Mouse (Mus musculus) urinary bladder, postnatal 10 days (tissue): ENCODE measurements around the gene Abca1.

Experiments
- DNase-seq: peaks from one replicate; pipeline ENCODE4 v3.0.0; 2022; ENCODE audit warnings: low spot score

Gene Abca1

DNA sequence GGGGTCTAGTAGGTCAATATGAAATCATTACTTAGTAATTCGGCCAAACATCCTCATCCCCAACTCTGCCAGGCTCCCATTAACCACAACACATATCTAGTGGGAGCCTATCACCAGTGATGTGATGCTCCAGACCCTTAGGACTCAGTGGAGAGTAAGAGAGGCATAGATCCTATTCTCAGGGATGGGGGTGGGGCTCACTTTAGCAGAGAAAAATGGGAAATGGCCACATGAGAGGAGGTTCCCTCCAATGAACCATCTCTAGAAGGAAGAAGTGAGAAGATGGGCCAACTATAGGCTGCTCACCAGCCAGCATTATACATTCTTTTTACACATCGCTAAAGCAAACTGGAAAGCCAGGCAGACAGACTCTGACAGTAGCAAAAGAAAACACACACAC is 10.9 kb downstream of the Abca1 start:
- DNase-seq = no peak

DNA sequence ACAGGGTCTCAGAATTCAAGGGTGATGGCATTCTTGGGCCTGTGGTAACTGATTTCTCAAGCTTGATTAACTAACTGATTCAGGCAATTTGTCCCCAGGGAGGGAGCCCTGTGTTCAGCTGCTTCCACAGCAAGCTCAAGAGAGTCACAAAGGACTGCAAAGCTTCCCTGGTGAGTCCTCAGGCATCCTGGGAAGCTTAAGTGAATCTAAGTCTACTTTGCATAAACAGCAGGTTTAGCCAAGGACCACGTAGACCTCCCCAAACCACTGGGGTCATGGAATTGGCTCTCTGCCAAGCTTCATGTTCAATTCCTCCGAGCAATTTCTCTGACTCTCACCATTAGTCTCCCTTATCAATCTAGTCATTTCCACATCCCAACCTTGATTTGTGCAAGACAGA is 12.2 kb downstream of the Abca1 start:
- no peak for DNase-seq

DNA sequence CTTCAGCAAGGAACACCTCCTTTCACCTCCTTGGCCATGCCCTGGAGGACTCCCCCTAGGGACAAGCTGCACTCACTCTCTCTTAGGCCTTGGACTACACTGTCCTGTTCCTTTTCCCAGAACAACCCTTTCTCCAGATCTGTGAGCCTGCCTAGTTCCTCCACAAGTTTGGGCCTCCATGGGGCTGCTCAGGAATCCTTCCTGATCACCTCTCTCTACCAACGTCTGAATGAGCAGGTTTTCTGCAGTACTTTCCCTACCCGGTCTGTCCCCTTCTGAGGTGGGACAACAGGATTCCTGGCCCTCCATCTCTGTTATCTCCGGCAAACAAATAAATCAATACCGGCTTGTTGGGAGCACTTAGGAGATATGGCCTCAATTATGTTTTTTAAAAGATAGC is 12.6 kb downstream of the Abca1 start:
- DNase-seq = no peak

DNA sequence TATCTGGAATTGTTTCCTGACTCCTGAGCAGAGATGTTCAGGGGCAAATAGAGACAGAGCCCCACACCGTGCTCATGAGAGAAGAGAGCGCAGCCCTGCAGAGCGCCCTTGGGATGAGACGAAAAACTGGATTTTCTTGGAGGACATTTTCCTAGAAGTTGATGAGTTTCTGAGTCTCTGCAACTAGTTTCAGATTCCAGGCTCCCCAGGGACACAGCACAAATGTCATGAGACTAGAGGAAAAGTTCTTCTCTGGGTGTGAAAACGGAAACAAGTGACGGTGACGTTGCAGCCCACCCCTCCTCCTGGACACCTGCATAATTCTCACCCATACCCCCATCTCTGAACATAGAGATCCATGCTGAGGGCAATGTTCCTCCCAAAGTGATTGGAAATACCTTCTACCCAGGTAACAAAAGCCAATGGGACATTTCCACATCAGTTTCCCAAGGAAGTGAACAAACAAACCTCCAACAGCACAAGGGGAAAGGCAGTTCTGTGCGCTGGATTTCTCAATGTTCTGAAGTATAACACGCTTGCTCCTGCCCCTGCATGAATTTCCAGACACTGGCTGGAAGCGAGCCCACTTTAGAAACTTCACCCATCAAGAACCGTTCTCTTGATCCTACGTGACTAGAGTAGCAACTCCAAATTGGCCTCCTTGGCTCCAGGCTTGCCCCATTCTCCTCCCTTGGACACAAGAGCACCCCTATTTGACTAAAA is 13.3 kb downstream of the Abca1 start:
- DNase-seq = no peak

DNA sequence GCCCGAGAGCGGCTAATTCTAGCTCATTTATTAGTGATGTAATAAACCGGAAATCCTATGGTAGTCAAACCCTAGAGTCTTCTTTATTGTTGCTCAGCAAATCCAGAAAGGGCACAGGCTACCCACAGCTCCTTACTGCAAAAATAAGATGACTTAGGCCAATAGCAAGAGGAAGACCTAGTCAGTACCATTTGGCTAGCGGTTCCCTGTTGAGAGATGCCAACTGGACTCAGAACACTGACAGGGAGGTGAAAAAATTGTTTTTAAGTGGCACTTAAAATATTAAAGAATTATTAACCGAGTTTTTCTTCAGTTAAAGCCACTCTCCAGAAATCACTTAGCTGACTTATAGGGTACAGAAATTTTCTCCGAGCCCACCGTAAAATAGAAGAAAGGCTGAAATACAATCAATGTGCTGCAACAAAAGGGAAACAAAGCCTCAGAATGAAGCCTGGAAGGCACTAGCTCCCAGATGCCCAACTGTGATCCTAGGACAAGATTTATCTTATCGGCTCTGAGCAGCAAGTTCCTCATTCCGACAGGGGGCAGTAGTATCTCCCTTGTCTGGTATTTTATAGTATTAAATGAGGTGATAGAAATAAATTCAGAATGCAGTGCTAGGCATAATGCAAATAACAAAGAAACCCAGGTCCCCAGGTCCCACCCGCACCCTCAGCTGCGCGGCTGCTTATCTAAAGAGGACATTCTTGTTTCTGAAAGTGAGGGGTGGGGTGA is 14.1 kb downstream of the Abca1 start:
- no peak for DNase-seq

DNA sequence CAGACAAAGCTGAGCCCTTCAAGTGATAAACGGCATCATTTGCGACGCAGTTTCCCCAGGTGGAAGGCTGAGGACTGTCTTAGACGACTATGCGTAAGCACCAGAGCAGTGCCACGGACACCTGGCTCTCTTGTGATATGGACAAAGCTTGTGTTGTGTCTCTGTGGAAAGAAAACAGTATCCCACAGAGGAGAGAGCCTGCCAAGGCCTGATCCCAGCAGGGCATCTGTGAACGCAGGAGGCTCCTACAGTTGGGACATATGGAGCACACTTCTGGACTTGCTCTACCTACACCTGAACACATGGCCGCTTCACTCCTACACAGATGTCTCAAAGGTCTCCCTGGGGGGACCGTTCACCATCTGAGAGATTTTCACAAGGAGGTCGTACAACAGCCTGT is 15.1 kb downstream of the Abca1 start:
- no peak for DNase-seq

DNA sequence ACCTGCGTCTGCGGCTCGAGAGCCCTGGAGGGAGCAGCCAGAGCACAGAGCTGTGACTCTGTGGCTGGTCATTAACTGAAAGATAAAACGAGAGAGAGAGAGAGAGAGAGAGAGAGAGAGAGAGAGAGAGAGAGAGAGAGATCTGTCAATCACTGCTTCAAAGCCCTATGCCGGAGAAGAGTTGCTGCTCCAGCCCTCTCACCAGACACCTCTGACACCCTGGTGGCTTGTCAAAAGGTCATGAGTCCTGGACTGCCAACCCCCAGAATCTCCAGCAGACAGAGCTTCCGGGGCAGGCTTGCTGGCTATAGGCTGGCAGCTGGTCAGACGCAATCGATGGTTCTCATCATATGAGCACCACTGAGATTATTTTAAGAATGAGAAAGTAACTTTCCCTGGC is 15.7 kb downstream of the Abca1 start:
- DNase-seq = no peak

DNA sequence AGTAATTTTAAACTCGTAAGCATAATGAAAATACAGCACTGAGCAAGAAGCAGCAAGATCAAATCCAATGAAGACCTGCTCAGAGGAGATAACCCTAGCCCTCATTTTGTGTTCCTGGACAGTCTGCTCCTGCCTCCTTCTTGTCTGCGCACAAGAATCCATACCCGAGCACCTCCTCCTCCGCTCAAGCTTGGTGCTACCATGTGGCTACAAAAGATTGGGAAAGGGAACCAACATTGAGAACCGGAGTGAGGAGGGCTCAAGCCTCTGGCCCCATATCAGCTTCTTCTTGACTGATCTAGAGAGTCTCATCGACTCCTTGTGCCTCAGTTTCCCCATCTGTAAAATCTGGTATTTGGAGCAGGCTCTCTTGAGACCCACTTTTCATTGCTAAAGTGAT is 19.0 kb downstream of the Abca1 start:
- no peak for DNase-seq

DNA sequence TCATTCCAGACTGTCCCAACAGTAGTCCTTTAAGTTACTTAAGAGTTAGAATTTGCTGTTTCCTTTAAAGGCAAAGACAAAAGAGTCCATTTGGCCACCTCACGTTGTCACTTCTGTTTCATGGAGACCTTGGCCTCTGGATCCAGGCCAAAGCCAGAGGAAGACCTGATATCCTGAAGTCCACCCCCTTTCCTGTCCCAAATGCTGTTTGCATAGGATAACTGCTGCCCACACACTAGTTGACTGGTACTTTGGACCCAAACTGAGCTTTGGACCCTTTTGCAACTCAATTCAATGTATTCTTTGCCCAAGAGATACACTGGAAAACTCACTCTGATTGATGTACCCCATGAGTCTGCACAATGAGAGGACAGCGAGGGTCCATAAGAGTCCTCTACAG is 20.2 kb downstream of the Abca1 start:
- DNase-seq = no peak

DNA sequence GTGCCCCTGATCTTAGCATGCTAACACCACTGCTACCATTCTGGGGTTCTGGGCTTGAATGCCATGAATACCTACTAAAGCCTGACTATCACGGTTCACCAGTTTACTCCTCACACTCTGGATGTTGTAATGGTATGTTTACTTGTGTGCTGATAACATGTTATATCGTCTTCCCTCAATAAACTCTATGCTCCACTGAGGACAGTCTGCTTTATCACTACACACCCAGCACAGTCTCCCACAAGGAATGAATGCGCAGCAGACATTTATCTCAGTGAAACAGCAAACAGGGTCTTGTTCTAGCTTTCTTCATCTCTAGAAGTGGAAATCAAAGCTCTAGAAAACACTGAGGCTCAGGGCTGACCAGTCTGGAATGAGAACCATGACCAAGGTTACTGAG is 20.7 kb downstream of the Abca1 start:
- DNase-seq = no peak

DNA sequence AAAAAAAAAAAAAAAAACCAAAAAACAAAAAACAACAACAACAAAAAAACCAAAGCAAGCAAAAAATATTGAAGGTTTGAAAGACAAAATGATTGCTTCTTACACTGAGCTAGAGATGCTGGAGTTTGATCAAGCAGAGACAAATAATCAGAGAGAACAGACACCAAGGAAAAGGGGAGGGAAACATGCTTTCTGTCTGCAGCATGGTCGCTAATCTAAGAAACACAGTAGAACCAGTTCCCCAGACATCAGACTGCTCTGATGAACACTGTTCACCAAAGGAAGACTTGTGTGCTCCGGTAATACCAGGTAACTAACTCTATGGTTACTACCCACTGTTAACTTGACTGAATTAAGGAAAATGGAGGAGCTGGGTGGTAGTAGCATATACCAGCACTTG is 22.6 kb downstream of the Abca1 start:
- DNase-seq = no peak

DNA sequence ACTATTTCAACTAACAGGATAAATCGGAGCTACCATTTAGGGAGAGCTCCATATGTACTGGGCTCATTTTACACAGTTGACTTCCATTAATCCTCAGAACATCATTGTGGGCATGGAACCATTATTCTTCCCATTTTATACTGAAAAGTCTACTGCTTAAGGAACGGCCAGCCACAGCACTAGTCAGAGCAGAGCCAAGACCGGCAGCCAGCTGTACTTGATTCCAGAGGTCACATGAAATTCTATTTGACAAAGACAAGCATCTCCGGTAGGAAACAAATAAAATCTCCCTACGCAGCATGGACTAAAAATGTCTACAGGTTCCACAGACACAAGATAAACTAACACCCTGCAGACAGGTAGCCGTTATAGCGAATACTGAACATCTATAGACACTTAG is 24.9 kb downstream of the Abca1 start:
- no peak for DNase-seq

DNA sequence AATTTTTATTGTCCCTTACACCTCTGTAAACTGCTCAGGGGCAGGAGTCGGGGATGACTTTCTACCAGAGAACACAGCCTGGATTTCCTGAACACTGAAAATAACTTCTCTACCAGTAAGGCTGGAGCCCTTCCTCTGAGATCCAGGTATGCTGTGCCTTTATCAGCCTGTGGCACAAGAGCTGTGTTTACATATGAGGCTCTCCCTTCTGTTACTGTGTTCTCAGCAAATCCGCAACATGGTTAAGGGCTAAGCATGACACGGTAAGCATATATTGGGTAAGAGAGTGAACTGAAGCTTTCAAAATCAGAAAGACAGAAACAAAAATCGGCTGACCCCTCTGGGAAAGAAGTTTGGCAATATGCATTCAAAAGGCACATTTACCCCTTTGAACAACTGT is 25.7 kb downstream of the Abca1 start:
- DNase-seq = no peak

DNA sequence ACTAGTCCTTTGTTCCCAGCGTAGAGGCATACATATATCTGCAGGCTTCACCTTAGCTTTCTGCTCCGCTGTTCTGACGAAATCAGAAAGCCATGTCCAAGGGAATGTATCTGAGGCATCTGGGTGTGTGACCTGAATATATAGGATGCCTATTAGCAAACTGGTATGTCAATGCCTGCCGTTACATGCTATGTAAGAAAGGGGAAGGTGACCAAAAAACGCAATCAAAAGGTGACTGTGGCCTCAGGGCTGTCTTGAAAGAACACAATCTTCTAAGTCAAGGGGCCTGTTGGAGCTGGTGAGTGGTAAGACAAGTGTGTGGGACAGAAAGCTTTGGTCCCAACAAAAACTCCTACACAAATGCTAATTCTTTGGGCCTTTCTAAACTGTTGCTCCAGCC is 28.2 kb downstream of the Abca1 start:
- no peak for DNase-seq

DNA sequence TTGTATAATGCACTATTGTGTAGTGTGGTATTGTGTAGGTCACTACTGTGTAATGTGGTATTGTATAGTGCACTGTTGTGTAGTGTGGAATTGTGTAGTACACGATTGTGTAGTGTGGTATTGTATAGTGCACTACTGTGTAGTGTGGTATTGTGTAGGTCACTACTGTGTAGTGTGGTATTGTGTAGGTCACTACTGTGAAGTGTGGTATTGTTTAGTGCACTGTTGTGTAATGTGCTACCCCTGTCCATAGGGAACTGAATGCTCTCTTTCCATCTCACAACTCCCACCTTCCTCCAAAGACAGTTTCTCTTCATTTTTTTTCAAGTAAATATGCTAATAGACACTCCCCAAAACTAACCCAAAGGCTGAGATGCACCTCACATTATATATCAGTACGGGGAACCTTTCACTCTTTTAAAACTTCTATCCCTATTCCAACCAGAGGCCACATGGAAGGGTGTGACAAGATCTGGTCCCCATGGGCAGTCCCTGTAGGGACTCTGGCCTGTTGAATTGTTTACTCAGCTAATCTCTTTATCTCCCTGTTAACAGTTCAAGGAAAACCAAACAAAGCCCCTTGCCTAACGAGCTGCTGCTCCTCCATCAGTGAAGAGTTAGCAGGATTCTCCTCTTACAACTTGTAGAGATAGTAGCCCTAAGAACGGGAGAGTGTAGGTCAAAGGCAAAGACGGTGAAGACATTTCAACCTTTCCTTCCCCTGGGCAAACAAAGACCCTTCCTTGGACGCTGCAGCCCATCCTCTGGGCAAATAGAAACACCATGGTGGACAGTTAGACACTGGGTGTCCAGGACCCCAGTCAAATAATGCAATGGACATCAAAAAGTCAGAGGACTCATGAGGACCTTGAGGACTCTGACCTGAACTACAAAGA is 28.8 kb downstream of the Abca1 start:
- DNase-seq = no peak

DNA sequence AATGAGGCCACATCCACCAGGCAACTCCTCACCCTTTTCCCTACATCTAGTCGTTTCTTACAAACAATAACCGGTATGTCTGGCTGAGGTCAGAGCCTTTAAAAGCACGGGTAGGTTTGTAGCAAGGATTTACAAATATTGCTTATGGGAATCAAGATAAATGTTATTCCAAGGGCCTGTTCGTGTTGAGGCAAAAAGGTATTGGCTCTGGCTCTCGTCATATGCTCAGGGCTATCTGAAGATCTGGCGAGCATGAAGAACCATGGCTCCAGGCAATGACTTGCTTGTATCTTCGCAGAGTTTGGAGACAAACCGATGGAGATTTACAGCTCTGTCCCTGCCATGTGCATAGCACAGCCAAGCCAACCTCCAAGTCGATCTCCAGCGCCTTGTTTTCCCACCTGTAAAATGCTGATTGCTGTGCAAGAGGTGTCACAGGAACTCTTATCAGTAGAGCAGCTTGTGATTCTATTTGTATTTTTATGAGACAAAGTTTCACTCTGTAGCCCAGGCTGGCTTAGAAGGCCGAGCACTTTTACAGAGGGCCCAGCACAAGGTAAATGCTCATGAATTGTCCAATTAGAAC is 29.9 kb downstream of the Abca1 start:
- no peak for DNase-seq

DNA sequence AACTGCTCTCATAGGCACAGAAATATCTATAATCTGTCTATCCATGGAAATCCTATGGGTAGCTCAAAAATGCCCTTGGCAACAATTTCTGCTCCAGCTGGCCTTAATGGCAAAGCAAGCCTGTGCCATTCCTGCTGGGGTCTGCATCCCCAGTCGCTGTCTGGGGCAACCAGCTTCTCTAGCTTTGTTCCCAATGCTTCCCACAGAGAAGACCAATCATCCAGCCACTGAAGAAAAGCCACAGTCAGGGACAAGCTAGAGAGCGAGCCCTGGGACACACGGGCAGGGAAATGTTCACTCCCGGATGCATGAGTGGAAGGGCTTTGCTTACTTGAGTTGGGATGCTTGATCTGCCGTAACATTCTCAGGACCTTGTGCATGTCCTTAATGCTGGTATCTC is 32.4 kb downstream of the Abca1 start:
- no peak for DNase-seq

DNA sequence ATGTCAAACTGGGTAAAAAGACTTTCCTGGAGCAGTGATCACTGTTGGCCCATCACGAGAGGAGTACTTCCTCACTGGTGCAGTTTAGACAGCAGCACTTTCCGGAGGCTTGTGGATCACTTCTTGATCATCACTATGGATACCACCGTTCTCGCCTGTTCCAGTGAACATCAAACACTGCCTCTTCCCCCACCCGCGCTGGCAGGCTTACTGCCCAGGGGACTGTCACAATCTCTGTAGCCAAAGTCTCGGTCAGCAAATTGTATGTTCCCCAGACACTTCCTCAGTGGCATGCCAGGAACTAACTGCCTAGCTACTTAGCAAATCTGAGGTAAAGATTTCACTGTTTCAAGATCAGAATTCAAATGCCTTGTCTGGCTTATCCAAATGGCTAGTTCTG is 32.9 kb downstream of the Abca1 start:
- no peak for DNase-seq

DNA sequence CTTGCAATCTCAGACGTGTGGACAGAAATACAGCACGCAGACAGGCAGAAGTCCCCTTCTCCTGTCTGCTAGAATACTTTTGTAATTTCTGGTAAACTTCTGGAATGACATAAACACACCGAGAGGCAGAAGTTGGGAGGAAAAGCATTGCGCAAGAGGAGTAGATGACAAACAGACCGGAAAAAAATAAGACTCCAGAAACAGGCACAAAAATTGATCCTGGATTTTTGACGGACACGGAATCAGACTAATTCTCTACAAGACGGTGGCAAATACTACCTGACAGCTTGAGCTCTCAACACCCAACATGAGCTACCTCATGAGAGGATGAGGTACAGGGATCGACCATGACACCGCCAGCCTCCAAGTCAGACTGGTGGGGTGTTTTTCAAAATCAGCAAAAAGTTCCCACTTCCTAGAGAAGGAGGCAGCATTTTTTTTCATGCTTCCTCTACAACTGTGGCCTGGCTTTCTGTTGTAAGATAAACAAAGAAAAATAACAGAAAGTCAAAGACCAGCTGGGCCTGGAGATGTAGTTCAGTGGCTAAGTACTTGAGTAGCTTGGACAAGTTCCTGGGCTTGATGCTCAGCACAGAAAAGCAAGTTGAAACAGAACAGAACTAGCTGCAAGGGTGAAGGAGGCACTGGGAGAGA is 34.7 kb downstream of the Abca1 start:
- DNase-seq = no peak

DNA sequence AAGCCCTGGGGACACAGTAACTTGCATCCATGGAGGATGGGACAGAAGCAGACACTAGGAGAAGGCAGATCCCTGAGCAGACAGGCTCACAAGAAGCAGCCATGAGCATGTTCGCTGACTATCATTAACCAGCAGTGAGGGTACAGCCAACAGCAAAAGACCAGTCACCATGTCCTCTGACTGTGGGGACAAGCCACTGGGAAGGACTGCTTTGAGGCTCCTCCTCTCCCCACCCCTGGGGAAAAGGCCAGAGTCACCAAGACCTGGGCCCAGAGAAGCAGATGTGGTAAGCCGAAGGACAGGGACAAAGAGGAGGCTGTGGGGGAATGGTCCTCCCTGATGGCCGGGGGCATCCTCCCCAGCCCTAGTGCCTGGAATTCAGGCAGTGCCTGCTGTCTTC is 37.4 kb downstream of the Abca1 start:
- DNase-seq = no peak

DNA sequence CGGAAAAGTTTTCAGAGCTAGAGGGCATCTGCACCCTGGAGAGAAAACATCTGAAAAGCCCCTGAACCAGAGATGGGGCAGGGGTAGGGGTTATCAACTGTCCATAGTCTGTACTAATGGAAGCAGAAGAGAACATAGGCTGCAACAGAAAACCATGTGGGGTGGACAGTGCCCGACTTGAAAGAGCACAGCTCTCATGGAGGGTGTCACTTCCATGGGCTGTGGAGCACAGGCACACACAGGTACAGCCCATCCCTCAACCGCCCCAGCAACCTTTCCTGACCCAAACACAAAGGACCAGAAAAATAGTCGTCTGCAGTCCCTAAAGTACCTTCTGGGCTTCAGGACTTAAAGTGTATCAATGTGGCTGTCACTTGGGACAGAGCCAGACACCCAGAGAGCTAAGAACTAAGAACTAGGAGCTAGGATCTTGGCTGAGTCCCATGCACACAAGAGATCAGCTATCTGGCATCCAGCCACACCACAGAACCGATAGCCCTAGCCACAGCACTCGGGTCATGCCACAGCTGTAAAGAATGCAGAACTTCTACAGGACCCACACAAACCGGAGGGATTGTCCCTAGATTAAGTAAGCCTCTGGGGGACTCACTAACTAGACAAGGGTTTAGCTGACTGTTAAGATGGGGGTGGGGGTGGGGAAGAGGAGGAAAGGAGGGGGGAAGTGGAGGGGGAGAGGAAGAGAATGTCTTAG is 38.0 kb downstream of the Abca1 start:
- DNase-seq = no peak
